Comparison of ENCODE assay signal across 17 mouse cellular contexts in genomic region chr11:44655468-44655867, GRCm38 (mm10). TPM values are rescaled to one million over a fixed set of nuclear protein-coding genes. Genes with fewer than 3 reads are reported as not detected.
DNase-seq lines count a peak whose midpoint lies in the region; ATAC-seq lines count a peak whose summit lies in the region.
"Had no signal": no experiment of that assay in that cellular context is flagged by ENCODE, and none has a peak within 500 bp of the region (broad histone marks: within the 10 kb centered on the region; RNA-seq: fewer than 3 reads in every experiment).

No protein-coding gene starts in this region.

- ATAC-seq in forebrain, embryonic 12.5 days (ENCODE audit: low FRiP score), result 0 out of 2 replicates have a peak, but pooled peaks have one; percentile 24
- no peak for ATAC-seq in forebrain, embryonic 13.5 days
- ATAC-seq in neural tube, embryonic 13.5 days (ENCODE audit: low read depth), result no peak
- ATAC-seq in neural tube, embryonic 15.5 days (ENCODE audit: low FRiP score), result no peak
- ATAC-seq in limb, embryonic 12.5 days (ENCODE audit: insufficient number of reproducible peaks, insufficient read depth, low FRiP score, low TSS enrichment, low read depth), result no peak
- ATAC-seq: forebrain, embryonic 16.5 days had no signal

- H3K36me3 ChIP-seq in forebrain, embryonic 12.5 days (replicated peaks), result no peaks in the 10 kb centered on the region
- H3K36me3 ChIP-seq in forebrain, embryonic 13.5 days (ENCODE audit: poor library complexity, severe bottlenecking), result no peaks in the 10 kb centered on the region
- H3K36me3 ChIP-seq in neural tube, embryonic 13.5 days, result no peaks in the 10 kb centered on the region
- no peaks in the 10 kb centered on the region for H3K36me3 ChIP-seq in neural tube, embryonic 15.5 days
- H3K36me3 ChIP-seq in limb, embryonic 12.5 days, result no peaks in the 10 kb centered on the region
- H3K36me3 ChIP-seq: liver, embryonic 15.5 days had no signal

- H3K27ac ChIP-seq in forebrain, embryonic 12.5 days, result no peak overlapping the region
- H3K27ac ChIP-seq in forebrain, embryonic 13.5 days, result no peak overlapping the region
- H3K27ac ChIP-seq in neural tube, embryonic 13.5 days (replicated peaks), result peak overlapping the region; percentile 77
- no peak overlapping the region for H3K27ac ChIP-seq in neural tube, embryonic 15.5 days (replicated peaks)
- H3K27ac ChIP-seq in limb, embryonic 12.5 days, result 0 out of 2 replicates have a peak overlapping the region, but pooled peaks have one; percentile 12
- H3K27ac ChIP-seq: gastrocnemius, adult 2 months; layer of hippocampus, adult 2 months; liver, embryonic 15.5 days had no signal

- H3K4me1 ChIP-seq in forebrain, embryonic 12.5 days, result peaks cover 39% of the 10 kb centered on the region
- peaks cover 23% of the 10 kb centered on the region for H3K4me1 ChIP-seq in forebrain, embryonic 13.5 days
- H3K4me1 ChIP-seq in neural tube, embryonic 13.5 days (replicated peaks), result peaks cover 63% of the 10 kb centered on the region
- H3K4me1 ChIP-seq in neural tube, embryonic 15.5 days, result peaks cover 40% of the 10 kb centered on the region
- H3K4me1 ChIP-seq in limb, embryonic 12.5 days (replicated peaks), result peaks cover 30% of the 10 kb centered on the region
- H3K4me1 ChIP-seq: liver, embryonic 15.5 days had no signal

- H3K4me3 ChIP-seq in forebrain, embryonic 12.5 days (replicated peaks), result no peak overlapping the region
- H3K4me3 ChIP-seq in forebrain, embryonic 13.5 days, result no peak overlapping the region
- no peak overlapping the region for H3K4me3 ChIP-seq in neural tube, embryonic 13.5 days
- no peak overlapping the region for H3K4me3 ChIP-seq in neural tube, embryonic 15.5 days (replicated peaks)
- H3K4me3 ChIP-seq in limb, embryonic 12.5 days (replicated peaks), result no peak overlapping the region
- H3K4me3 ChIP-seq: gastrocnemius, adult 2 months; layer of hippocampus, adult 2 months; liver, embryonic 15.5 days had no signal

- H3K9ac ChIP-seq in forebrain, embryonic 12.5 days, result no peak overlapping the region
- H3K9ac ChIP-seq in forebrain, embryonic 13.5 days, result no peak overlapping the region
- H3K9ac ChIP-seq in neural tube, embryonic 13.5 days, result no peak overlapping the region
- no peak overlapping the region for H3K9ac ChIP-seq in neural tube, embryonic 15.5 days (replicated peaks)
- H3K9ac ChIP-seq in limb, embryonic 12.5 days (replicated peaks), result no peak overlapping the region
- H3K9ac ChIP-seq: liver, embryonic 15.5 days had no signal

- H3K9me3 ChIP-seq in forebrain, embryonic 12.5 days, result no peaks in the 10 kb centered on the region
- no peaks in the 10 kb centered on the region for H3K9me3 ChIP-seq in forebrain, embryonic 13.5 days (replicated peaks)
- no peaks in the 10 kb centered on the region for H3K9me3 ChIP-seq in neural tube, embryonic 13.5 days
- H3K9me3 ChIP-seq in neural tube, embryonic 15.5 days (replicated peaks), result no peaks in the 10 kb centered on the region
- no peaks in the 10 kb centered on the region for H3K9me3 ChIP-seq in limb, embryonic 12.5 days
- H3K9me3 ChIP-seq: liver, embryonic 15.5 days had no signal

- H3K4me2 ChIP-seq in forebrain, embryonic 12.5 days, result peak overlapping the region; percentile 13; the same call in 1 of the 2 replicates
- H3K4me2 ChIP-seq in forebrain, embryonic 13.5 days, result no peak overlapping the region
- no peak overlapping the region for H3K4me2 ChIP-seq in neural tube, embryonic 13.5 days
- no peak overlapping the region for H3K4me2 ChIP-seq in neural tube, embryonic 15.5 days
- no peak overlapping the region for H3K4me2 ChIP-seq in limb, embryonic 12.5 days
- H3K4me2 ChIP-seq: liver, embryonic 15.5 days had no signal

- WGBS in forebrain, embryonic 12.5 days, result 25% methylated on average over 5 of the region's 5 CpGs
- 36% methylated on average over 5 of the region's 5 CpGs for WGBS in forebrain, embryonic 13.5 days
- 19% methylated on average over 5 of the region's 5 CpGs for WGBS in neural tube, embryonic 13.5 days
- WGBS in neural tube, embryonic 15.5 days, result 28% methylated on average over 5 of the region's 5 CpGs
- 15% methylated on average over 5 of the region's 5 CpGs for WGBS in limb, embryonic 12.5 days

- no peak for DNase-seq in right cerebral cortex, adult 18-20 months
- no peak for DNase-seq in kidney, adult 9 months
- DNase-seq: adrenal gland, adult 8-10 months; cerebellum, postnatal 14 days; gastrocnemius, adult 2 months; kidney, adult 11 months; kidney, postnatal 10 days; lung, postnatal 36 days; thymus, postnatal 25 days had no signal

- peaks cover 67% of the 10 kb centered on the region for H3K27me3 ChIP-seq in forebrain, embryonic 12.5 days
- peaks cover 56% of the 10 kb centered on the region for H3K27me3 ChIP-seq in forebrain, embryonic 13.5 days
- no peaks in the 10 kb centered on the region for H3K27me3 ChIP-seq in neural tube, embryonic 13.5 days
- no peaks in the 10 kb centered on the region for H3K27me3 ChIP-seq in neural tube, embryonic 15.5 days (replicated peaks)
- no peaks in the 10 kb centered on the region for H3K27me3 ChIP-seq in limb, embryonic 12.5 days
- H3K27me3 ChIP-seq: liver, embryonic 15.5 days had no signal

RNA-seq across cellular contexts. Expression of gene Ebf1, which starts 38.4 kb away (rescaled TPM):
- polyA plus RNA-seq in forebrain, embryonic 12.5 days (2016; fragmentation: Nextera tagmentation; extraction: Ambion mirVana), result 26.8 and 27.2 TPM in 2 replicates
- polyA plus RNA-seq in forebrain, embryonic 13.5 days (2015; fragmentation: Nextera tagmentation; extraction: Ambion mirVana), result 30.7 and 36.4 TPM in 2 replicates
- polyA plus RNA-seq in neural tube, embryonic 13.5 days (2015; fragmentation: Nextera tagmentation; extraction: Ambion mirVana), result 182 and 184 TPM in 2 replicates
- polyA plus RNA-seq in neural tube, embryonic 15.5 days (2015; fragmentation: Nextera tagmentation; extraction: Ambion mirVana), result 157 and 168 TPM in 2 replicates
- 93.3 and 95.7 TPM in 2 replicates for polyA plus RNA-seq in limb, embryonic 12.5 days (2016; fragmentation: Nextera tagmentation; extraction: Ambion mirVana)

Comparison
In these comparisons a context has a peak if more than half of its experiments do, and no peak if none do; other contexts are left out.
1. H3K27ac ChIP-seq: peak in neural tube, embryonic 13.5 days (single experiment) and limb, embryonic 12.5 days (single experiment); none in forebrain, embryonic 12.5 days (single experiment), forebrain, embryonic 13.5 days (single experiment) and neural tube, embryonic 15.5 days (single experiment).